Mouse (Mus musculus) bone marrow, adult 2 months (tissue): Measurements from ENCODE around the gene Tubb3. TPM values are rescaled to one million over a fixed set of nuclear protein-coding genes. Genes with fewer than 3 reads are reported as not detected.

Experiments used
- H3K27ac ChIP-seq: fragments of 200-500 bp; 2 replicates; pipeline ENCODE4 v1.5.1; 2012; ENCODE audit warnings: low read depth, mild to moderate bottlenecking, control low read depth, inconsistent platforms, low read length; ENCODE audit not compliant: control insufficient read depth, poor library complexity, insufficient read depth
- H3K4me1 ChIP-seq: fragments of 200-500 bp; 2 replicates; pipeline ENCODE4 v1.6.1; 2011; ENCODE audit warnings: low read length; ENCODE audit not compliant: control insufficient read depth, insufficient read depth
- H3K4me3 ChIP-seq: fragments of 200-500 bp; replicated peaks from 2 replicates; pipeline ENCODE3; 2011; ENCODE audit warnings: mild to moderate bottlenecking, low read depth, low read length, control low read depth; ENCODE audit not compliant: control insufficient read depth
- CTCF ChIP-seq: fragments of 200-500 bp; IDR thresholded peaks from 2 replicates; pipeline ENCODE4 v1.5.1; 2011; ENCODE audit warnings: low read length, control low read depth; ENCODE audit not compliant: control insufficient read depth, insufficient read depth
- POLR2A ChIP-seq: fragments of 200-500 bp; IDR thresholded peaks from 2 replicates; pipeline ENCODE4 v1.6.1; 2011; ENCODE audit warnings: low read depth, mild to moderate bottlenecking, control low read depth, low read length, borderline replicate concordance; ENCODE audit not compliant: control insufficient read depth
- WGBS: fragments of 180-500 bp; shearing (Covaris S2); methylation state at CpG from one replicate; pipeline ENCODE4 v1.1.7; 2018; 5-methylcytosine and 5-hydroxymethylcytosine counted together
- polyA plus RNA-seq: library from polyadenylated mRNA; stranded (reverse); fragments of >200 nt; gene quantifications from 2 replicates; pipeline ENCODE4 v1.2.4, GENCODE M21; 2011; ENCODE audit warnings: low replicate concordance; ENCODE audit not compliant: missing spikeins, insufficient read depth, insufficient read length

Tubb3 gene
- 0.56 and 1.4 TPM in 2 replicates for polyA plus RNA-seq

GRCm38 (mm10) chr8:123411246-123411645, at the start of gene Tubb3:
Gene Tubb3 (plus strand): TSS chr8:123411424.
- under 1% methylated on average over 29 of the region's 29 CpGs for WGBS
- peak; percentile 31; the same call in 1 of the 2 replicates for TF ChIP-seq POLR2A
- TF ChIP-seq CTCF, result no peak
- Histone ChIP-seq H3K27ac (no peak within 1 kb of the TSS), H3K4me1 (peaks cover 3% of the 10 kb centered on the region), H3K4me3 (no peak within 1 kb of the TSS)

DNA sequence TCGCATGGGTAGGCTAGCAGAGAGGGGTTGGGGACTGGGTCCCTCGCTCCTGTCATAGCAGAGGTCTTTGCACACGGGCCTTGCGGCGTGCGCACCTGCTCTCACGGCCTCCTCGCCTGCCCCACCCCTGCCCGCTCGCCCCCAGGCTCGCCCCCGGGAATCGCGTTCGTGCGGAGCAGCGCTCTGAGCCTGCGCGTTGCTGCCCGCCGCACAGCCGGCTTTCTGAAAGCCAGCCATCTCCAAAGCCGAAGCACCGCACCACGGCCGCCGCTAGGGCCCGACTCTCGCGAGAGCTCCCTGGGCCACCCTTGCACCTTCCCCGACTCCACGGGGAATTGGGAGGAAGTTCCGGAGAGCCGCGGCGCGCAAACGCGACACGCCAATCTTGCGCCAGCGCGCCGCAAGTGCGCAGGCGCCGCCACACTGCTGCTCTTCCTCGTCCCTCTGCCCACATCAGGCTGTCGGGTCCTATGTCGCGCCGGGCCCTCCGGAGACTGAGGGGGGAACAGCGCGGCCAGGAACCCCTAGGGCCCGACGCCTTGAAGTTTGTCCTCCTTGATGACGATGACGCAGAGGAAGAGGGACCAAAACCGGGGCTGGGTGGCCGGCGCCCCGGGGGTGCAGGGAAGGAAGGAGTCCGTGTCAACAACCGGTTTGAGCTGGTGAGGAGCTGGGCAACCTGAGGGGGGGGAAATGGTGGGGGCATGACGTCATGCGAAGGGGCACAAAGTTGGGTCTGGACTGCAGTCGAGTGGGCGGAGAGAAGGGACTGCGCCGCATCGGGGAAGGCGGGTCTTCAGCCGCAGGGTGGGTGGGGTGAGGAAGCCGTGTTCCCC, 37.6 kb upstream of the Tubb3 start, which contains the start of gene Tcf25:
Gene Tcf25 (plus strand): TSS at position 351 of the 836 bp plus-strand sequence.
- Histone ChIP-seq H3K4me3 (peak within 1 kb of the TSS; percentile 88), H3K27ac (peak within 1 kb of the TSS; percentile 93), H3K4me1 (no peaks in the 10 kb centered on the region; the same call in 1 of the 2 replicates)
- under 1% methylated on average over 75 of the region's 75 CpGs for WGBS
- TF ChIP-seq CTCF, result peak; percentile 50; the same call in 1 of the 2 replicates
- peak; percentile 89; the same call in 1 of the 2 replicates for TF ChIP-seq POLR2A

DNA sequence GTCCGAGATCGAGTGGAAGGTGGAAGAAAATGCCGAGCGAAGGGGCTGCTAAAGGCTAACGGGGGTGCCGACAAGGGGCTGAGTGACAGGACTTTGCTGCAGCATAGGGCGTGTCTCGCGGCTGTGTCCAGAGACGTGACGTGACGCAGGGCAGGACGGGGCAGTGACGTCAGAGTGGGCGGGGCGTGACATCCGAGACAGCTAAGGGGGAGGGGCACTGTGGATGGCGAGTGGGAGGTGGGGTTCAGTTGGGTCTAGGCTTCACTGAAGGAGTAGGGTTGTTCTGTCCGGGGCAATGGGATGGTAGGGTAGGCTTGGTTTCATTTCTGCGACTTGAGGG, 37.0 kb upstream of the Tubb3 start:
- TF ChIP-seq CTCF (no peak), POLR2A (peak; percentile 71)
- H3K4me1 ChIP-seq, result no peaks in the 10 kb centered on the region; the same call in 1 of the 2 replicates
- peak overlapping the region; percentile 93 for H3K27ac ChIP-seq
- peak overlapping the region; percentile 88 for H3K4me3 ChIP-seq
- WGBS, result under 1% methylated on average over 20 of the region's 20 CpGs

DNA sequence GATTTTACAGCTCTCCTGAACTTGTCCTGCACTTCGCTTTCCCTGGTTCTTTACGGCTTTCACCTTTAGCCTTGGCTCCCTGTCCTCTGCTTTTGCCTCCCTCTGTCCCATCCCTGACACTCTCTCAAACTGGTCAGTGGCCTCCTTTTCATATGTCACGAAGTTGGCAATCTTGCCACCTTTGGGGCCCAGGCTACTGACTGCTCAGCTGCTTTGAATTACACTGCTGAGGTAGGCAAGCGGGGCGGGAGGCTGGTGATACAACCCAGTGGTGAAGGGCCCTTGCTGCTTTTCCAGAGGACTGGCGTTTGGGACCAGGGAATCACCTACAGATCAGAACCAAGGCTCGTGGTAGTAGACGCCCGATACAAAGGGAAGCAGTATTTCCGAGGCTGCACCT, 35.5 kb upstream of the Tubb3 start:
- Histone ChIP-seq H3K27ac (no peak overlapping the region), H3K4me1 (no peaks in the 10 kb centered on the region; the same call in 1 of the 2 replicates)
- WGBS, result 87% methylated on average over 10 of the region's 10 CpGs

DNA sequence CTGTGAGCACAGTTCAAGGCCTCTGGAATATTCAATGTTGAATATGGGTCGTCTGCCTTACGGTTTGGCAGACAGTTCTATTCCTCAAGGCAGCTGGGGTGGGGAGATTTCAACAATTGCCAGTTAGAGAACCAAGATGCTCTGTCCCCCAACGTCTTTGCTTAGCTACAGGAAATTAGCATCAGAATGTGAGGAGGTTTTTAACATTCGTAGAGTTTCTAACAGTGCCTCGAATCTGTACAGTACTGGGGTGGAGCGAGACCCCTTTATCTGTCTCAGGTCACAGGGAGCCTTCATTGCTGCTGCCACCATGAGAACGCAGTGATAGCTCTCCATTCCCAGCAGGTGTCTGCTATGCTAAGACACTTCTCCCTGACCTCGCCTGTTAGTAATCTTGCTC, 35.1 kb upstream of the Tubb3 start:
- no peak overlapping the region for H3K4me3 ChIP-seq
- H3K27ac ChIP-seq, result no peak overlapping the region
- TF ChIP-seq POLR2A, result no peak
- TF ChIP-seq CTCF, result no peak
- 74% methylated on average over 8 of the region's 8 CpGs for WGBS
- no peaks in the 10 kb centered on the region; the same call in 1 of the 2 replicates for H3K4me1 ChIP-seq

More for the DNA sequence above, 35.5 kb upstream of the Tubb3 start:
- H3K4me3 ChIP-seq, result no peak overlapping the region
- TF ChIP-seq CTCF (no peak), POLR2A (no peak)

- WGBS, result 91% methylated on average over 4 of the region's 4 CpGs
- H3K27ac ChIP-seq, result no peak overlapping the region
- no peak overlapping the region for H3K4me3 ChIP-seq
These were observed 29.5 kb upstream of the Tubb3 start for GRCm38 (mm10) chr8:123381711-123382110.

GRCm38 (mm10) chr8:123382516-123382915, 28.7 kb upstream of the Tubb3 start:
- WGBS, result 79% methylated on average over 8 of the region's 8 CpGs
- no peaks in the 10 kb centered on the region for H3K4me1 ChIP-seq
- TF ChIP-seq CTCF (no peak), POLR2A (no peak)
- H3K4me3 ChIP-seq, result no peak overlapping the region
- no peak overlapping the region for H3K27ac ChIP-seq

More at GRCm38 (mm10) chr8:123381711-123382110, 29.5 kb upstream of the Tubb3 start:
- TF ChIP-seq POLR2A, result no peak
- no peak for TF ChIP-seq CTCF
- no peaks in the 10 kb centered on the region for H3K4me1 ChIP-seq

DNA sequence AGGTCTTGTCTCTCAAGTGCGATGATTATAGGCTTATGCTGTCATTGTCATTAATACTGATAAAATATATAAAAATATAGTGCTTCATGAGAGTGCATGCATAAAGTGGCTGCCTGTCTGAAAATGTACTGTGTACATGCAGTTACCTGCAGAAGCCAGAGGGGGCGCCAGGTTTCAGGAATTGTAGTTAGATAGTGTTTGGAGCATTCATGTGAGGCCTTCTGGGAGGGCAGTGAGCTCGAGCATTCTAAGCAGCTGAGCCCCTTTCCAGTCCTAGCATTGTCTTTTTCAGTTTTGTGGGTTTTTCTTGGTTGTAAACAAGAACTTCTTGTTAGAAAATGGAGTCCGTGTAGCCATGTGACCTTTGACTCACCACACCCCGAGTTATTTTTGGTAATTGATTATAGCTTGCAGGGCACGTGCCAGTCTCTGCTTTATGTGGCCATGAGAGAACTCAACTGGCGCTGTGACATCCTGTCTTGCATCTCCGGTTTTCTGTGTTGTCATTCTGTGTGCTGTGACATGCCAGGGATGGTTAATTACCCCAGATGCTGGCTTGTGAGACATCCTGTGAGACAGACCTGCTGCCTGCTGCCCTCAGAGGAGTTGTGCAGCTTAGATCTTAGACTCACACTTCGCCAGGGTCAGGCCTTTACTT, 26.2 kb upstream of the Tubb3 start:
- Histone ChIP-seq H3K4me1 (no peaks in the 10 kb centered on the region), H3K4me3 (no peak overlapping the region), H3K27ac (no peak overlapping the region)
- WGBS, result 66% methylated on average over 9 of the region's 9 CpGs
- TF ChIP-seq CTCF (peak; percentile 18; the same call in 1 of the 2 replicates), POLR2A (no peak)
